Mouse (Mus musculus): ENCODE measurements at regions not wholly inside any gene's neighbourhood (a gene's known extent, or its start where the extent isn't known, plus 50 kb on each side); places are given as distances from the start of the nearest gene placed in this dataset.

- Histone ChIP-seq H3K4me3 (no peak overlapping the region), H3K36me3 (no peaks in the 10 kb centered on the region), H3K9me3 (replicated peaks) (no peaks in the 10 kb centered on the region), H3K27me3 (ENCODE audit: low read depth, poor library complexity, severe bottlenecking) (no peaks in the 10 kb centered on the region), H3K27ac (replicated peaks) (no peak overlapping the region), H3K4me1 (peaks cover 14% of the 10 kb centered on the region)
- WGBS, result 20% methylated on average over 2 of the region's 2 CpGs
- DNase-seq (ENCODE audit: low spot score), result no peak
These were observed 346.3 kb downstream of the Irx1 start for GRCm38 (mm10) chr13:71617198-71617597.

GRCm38 (mm10) chr13:71612393-71613179, 350.9 kb downstream of the Irx1 start:
- Histone ChIP-seq H3K4me1 (peaks cover 13% of the 10 kb centered on the region), H3K9me3 (replicated peaks) (no peaks in the 10 kb centered on the region), H3K27me3 (ENCODE audit: low read depth, poor library complexity, severe bottlenecking) (no peaks in the 10 kb centered on the region), H3K4me3 (no peak overlapping the region), H3K36me3 (no peaks in the 10 kb centered on the region), H3K27ac (replicated peaks) (no peak overlapping the region)
- no peak for DNase-seq (ENCODE audit: low spot score)
- 92% methylated on average over 7 of the region's 7 CpGs for WGBS

- 67% methylated on average over 4 of the region's 4 CpGs for WGBS
- DNase-seq (ENCODE audit: low spot score), result no peak
- no peak overlapping the region for H3K27ac ChIP-seq (replicated peaks)
These were observed 381.0 kb downstream of the Irx1 start for GRCm38 (mm10) chr13:71582486-71582885.

DNA sequence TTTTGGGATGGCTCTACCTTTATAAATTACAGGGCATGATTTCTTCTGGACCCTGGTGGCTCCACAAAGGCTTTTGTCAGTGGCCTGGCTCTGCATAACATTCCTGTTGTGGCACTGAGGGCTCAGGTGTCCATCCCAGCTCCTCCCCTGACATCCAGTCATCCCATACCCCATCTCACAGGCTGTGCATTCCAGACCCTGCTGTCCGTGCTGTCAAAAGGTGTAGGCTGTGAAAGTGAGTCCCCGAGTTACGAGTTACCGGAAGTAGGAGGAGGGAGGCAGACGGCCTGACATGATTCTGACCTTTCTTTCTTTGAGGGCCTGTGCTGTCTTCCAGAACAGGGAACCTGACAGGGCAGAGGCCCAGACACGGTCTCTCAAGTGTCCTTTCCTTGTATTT, 397.6 kb downstream of the Irx1 start:
- WGBS, result 70% methylated on average over 6 of the region's 6 CpGs
- Histone ChIP-seq H3K27me3 (ENCODE audit: low read depth, poor library complexity, severe bottlenecking) (peaks cover 19% of the 10 kb centered on the region; the same call in 1 of the 2 replicates), H3K4me1 (no peaks in the 10 kb centered on the region), H3K9me3 (replicated peaks) (no peaks in the 10 kb centered on the region), H3K36me3 (no peaks in the 10 kb centered on the region), H3K4me3 (no peak overlapping the region), H3K27ac (replicated peaks) (no peak overlapping the region)
- DNase-seq (ENCODE audit: low spot score), result no peak

More at GRCm38 (mm10) chr13:71582486-71582885, 381.0 kb downstream of the Irx1 start:
- no peak overlapping the region for H3K4me3 ChIP-seq
- no peaks in the 10 kb centered on the region for H3K27me3 ChIP-seq (ENCODE audit: low read depth, poor library complexity, severe bottlenecking)
- H3K9me3 ChIP-seq (replicated peaks), result no peaks in the 10 kb centered on the region
- H3K4me1 ChIP-seq, result no peaks in the 10 kb centered on the region
- no peaks in the 10 kb centered on the region for H3K36me3 ChIP-seq

DNA sequence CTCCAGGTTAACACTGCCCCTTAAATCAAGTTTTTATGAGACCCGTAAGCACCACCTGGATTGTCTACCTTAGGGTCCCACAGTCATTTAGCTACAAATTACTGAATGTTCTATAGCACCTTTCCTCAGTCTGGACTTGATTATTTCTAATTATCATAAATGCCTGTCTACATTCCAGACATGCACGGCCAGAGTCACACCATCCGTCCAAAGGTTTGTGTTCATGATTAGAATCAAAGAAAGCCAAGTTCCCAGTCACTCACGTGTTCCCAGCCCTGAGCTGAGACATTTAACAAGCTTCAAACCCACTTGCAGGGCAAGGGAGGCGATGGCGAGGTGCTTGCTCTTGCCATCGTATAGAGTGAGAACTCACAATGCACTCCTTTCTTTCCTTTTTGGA, 398.1 kb downstream of the Irx1 start:
- Histone ChIP-seq H3K27ac (replicated peaks) (no peak overlapping the region), H3K27me3 (ENCODE audit: low read depth, poor library complexity, severe bottlenecking) (peaks cover 19% of the 10 kb centered on the region; the same call in 1 of the 2 replicates), H3K36me3 (no peaks in the 10 kb centered on the region), H3K9me3 (replicated peaks) (no peaks in the 10 kb centered on the region), H3K4me1 (no peaks in the 10 kb centered on the region), H3K4me3 (no peak overlapping the region)
- WGBS, result 85% methylated on average over 7 of the region's 7 CpGs
- no peak for DNase-seq (ENCODE audit: low spot score)

GRCm38 (mm10) chr13:71558477-71559215, 404.9 kb downstream of the Irx1 start:
- Histone ChIP-seq H3K27ac (replicated peaks) (peak overlapping the region; percentile 24), H3K27me3 (ENCODE audit: low read depth, poor library complexity, severe bottlenecking) (peaks cover 39% of the 10 kb centered on the region; the same call in 1 of the 2 replicates)

DNA sequence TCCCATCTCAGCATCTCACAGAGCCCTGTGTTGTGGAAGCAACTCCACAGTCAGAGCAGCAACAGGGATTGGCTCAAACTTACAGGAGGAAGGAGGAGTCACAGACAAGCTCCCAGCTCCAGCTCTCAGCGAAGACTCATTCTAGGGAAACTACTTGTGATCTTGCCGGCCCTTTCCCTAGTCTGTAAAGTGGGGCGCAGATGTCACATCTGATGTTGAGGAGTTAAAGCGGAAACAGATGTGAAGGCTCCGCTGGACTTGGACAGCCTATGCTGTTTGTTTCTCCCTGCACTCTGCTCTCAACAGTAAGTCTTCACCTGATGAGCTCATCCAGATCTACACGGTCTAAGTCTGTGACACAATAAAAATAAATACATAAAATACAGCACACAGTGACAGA, 408.1 kb downstream of the Irx1 start:
- Histone ChIP-seq H3K27ac (replicated peaks) (no peak overlapping the region), H3K27me3 (ENCODE audit: low read depth, poor library complexity, severe bottlenecking) (peaks cover 21% of the 10 kb centered on the region; the same call in 1 of the 2 replicates), H3K36me3 (no peaks in the 10 kb centered on the region), H3K9me3 (replicated peaks) (no peaks in the 10 kb centered on the region), H3K4me3 (no peak overlapping the region), H3K4me1 (peaks cover 10% of the 10 kb centered on the region)
- DNase-seq (ENCODE audit: low spot score), result no peak
- WGBS, result 81% methylated on average over 6 of the region's 6 CpGs

More at GRCm38 (mm10) chr13:71558477-71559215, 404.9 kb downstream of the Irx1 start:
- peaks cover 10% of the 10 kb centered on the region for H3K4me1 ChIP-seq
- no peaks in the 10 kb centered on the region for H3K36me3 ChIP-seq
- DNase-seq (ENCODE audit: low spot score), result peak; percentile 24
- no peak overlapping the region for H3K4me3 ChIP-seq
- 54% methylated on average over 14 of the region's 14 CpGs for WGBS
- no peaks in the 10 kb centered on the region for H3K9me3 ChIP-seq (replicated peaks)

DNA sequence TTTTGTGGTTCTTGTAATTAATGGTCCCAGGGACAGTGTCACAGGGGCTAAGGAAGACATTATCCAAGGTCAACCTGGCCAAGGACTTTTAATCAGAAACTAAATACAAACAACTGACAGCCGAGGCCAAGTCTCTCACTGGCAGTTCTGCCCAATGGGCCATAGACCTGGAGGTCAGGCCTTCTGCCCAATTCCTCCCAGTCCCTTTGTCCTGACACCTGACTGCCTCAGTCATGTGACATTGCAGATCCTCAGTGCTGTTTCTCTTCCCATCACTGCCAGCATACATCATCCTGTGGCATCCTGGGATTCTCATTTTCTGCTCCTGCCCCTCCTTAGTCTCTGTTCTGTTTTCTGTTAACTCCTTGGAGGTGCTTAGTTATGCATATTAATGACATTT, 413.4 kb downstream of the Irx1 start:
- DNase-seq (ENCODE audit: low spot score), result no peak
- Histone ChIP-seq H3K4me1 (no peaks in the 10 kb centered on the region), H3K9me3 (replicated peaks) (no peaks in the 10 kb centered on the region), H3K36me3 (no peaks in the 10 kb centered on the region), H3K4me3 (no peak overlapping the region), H3K27me3 (ENCODE audit: low read depth, poor library complexity, severe bottlenecking) (no peaks in the 10 kb centered on the region; the same call in 1 of the 2 replicates), H3K27ac (replicated peaks) (no peak overlapping the region)
- 53% methylated on average over 1 of the region's 1 CpGs for WGBS

DNA sequence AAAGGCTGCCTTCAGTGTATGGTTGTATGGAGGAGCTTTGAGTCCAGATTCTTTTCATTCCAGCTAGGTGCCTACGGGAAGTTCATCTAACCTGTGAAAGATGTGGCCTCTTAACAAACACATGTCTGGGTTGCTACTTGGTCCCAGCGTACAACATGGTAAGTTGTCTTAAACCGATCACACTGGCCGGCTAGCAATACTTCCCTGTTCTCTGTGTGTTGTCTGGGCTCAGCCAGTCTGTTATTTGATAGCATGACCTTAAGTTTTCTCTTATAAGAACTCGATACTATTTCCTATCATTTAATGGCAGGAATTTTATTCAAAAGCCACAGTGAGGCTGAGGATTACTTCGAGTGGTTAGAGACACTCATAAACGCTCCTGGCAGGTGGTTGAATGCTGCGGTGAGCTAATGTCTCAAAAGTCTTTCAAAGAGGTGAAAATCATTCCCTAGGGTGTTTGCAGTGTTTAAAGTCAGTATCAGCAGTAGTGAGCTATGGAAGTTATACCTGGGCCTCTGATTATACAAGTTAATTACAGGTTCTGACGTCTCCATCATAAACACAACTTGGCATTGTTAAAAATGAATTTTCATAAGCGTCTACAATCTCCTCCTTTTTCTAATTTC, 414.2 kb downstream of the Irx1 start:
- H3K4me1 ChIP-seq, result no peaks in the 10 kb centered on the region
- H3K27me3 ChIP-seq (ENCODE audit: low read depth, poor library complexity, severe bottlenecking), result no peaks in the 10 kb centered on the region

DNA sequence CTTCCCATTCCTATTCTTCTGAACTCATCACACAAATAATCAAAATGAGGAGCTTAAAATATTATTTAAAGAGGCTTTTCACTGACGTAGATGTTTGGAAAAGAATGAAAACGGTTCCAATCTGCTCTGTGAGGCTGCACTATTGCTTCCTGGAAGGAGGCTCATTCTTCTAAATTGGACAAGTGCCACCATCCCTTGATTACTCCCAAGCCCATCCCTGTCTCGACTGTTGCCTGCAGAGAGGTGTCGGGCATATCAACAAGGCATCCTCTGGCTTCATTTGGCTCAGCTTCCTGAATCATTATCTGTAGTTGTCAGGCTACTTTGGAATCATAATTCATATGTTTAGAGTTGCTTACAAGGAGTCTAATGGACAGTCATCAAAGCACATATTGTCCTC, 425.3 kb downstream of the Irx1 start:
- no peaks in the 10 kb centered on the region for H3K27me3 ChIP-seq (ENCODE audit: low read depth, poor library complexity, severe bottlenecking)
- H3K9me3 ChIP-seq (replicated peaks), result no peaks in the 10 kb centered on the region
- no peaks in the 10 kb centered on the region for H3K4me1 ChIP-seq
- 87% methylated on average over 4 of the region's 4 CpGs for WGBS
- H3K36me3 ChIP-seq, result no peaks in the 10 kb centered on the region
- no peak overlapping the region for H3K27ac ChIP-seq (replicated peaks)
- H3K4me3 ChIP-seq, result no peak overlapping the region
- DNase-seq (ENCODE audit: low spot score), result no peak

More for the DNA sequence above, 414.2 kb downstream of the Irx1 start:
- DNase-seq (ENCODE audit: low spot score), result no peak
- 93% methylated on average over 10 of the region's 10 CpGs for WGBS
- no peaks in the 10 kb centered on the region for H3K36me3 ChIP-seq
- H3K9me3 ChIP-seq (replicated peaks), result no peaks in the 10 kb centered on the region
- no peak overlapping the region for H3K27ac ChIP-seq (replicated peaks)
- no peak overlapping the region for H3K4me3 ChIP-seq

GRCm38 (mm10) chr13:71532796-71533351, 430.6 kb downstream of the Irx1 start:
- Histone ChIP-seq H3K27ac (replicated peaks) (no peak overlapping the region), H3K27me3 (ENCODE audit: low read depth, poor library complexity, severe bottlenecking) (peaks cover 39% of the 10 kb centered on the region), H3K9me3 (replicated peaks) (no peaks in the 10 kb centered on the region), H3K4me1 (peaks cover 14% of the 10 kb centered on the region), H3K4me3 (no peak overlapping the region), H3K36me3 (no peaks in the 10 kb centered on the region)
- DNase-seq (ENCODE audit: low spot score), result no peak
- 86% methylated on average over 7 of the region's 7 CpGs for WGBS

- Histone ChIP-seq H3K4me3 (peak overlapping the region; percentile 14; the same call in 1 of the 2 replicates), H3K9me3 (replicated peaks) (no peaks in the 10 kb centered on the region)
- WGBS, result 35% methylated on average over 14 of the region's 14 CpGs
These were observed 434.0 kb downstream of the Irx1 start for GRCm38 (mm10) chr13:71529397-71530122.

More at GRCm38 (mm10) chr13:71529397-71530122, 434.0 kb downstream of the Irx1 start:
- Histone ChIP-seq H3K27me3 (ENCODE audit: low read depth, poor library complexity, severe bottlenecking) (peaks cover 45% of the 10 kb centered on the region), H3K27ac (replicated peaks) (peak overlapping the region; percentile 38; the same call in 1 of the 2 replicates), H3K4me1 (peaks cover 14% of the 10 kb centered on the region), H3K36me3 (no peaks in the 10 kb centered on the region)
- peak; percentile 58 for DNase-seq (ENCODE audit: low spot score)

Measured in midbrain, embryonic 10.5 days (tissue).